Mouse (Mus musculus) bone marrow macrophage, adult 2 months (primary cell): ENCODE data around the gene Thsd4.

ENCODE experiments used
- CTCF ChIP-seq: IDR thresholded peaks from 2 replicates; pipeline ENCODE4 v1.5.1; 2012; ENCODE audit warnings: low read depth, mild to moderate bottlenecking, low read length, moderate library complexity
- POLR2A ChIP-seq: IDR thresholded peaks from 2 replicates; pipeline ENCODE4 v1.6.1; 2012; ENCODE audit warnings: mild to moderate bottlenecking, low read depth, low read length, borderline replicate concordance

DNA sequence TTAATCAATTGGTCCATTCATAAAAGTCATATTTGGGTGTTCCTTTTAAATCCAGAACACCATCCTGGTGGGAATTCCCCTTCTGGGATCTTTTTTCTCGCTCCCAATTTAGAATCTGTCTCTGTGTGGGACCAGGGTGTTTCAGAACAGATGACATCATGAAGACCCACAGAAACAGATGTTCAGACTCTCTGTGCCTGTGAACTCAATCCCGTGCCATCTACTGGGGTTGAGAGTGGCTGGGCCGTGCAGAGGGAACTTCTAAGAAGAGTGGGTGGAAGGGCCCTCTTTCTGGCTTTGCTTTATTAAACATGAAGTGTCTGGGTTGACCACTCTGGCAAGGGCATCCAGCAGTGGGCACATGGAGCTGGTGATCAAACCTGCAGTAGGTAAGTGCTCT, 36.7 kb upstream of the Thsd4 start:
- TF ChIP-seq CTCF: no peak
- TF ChIP-seq POLR2A: no peak
